Mouse (Mus musculus) thymus, postnatal 25 days (tissue): ENCODE results near the gene Pi16.
A peak's percentile ranks its signal among the peaks of the same experiment; 100 is the strongest.

Experiments
- DNase-seq: peaks from one replicate; pipeline ENCODE4 v3.0.0; 2022

Pi16 gene

GRCm38 (mm10) chr17:29361982-29362691, 44.7 kb downstream of the Pi16 start:
- peak; percentile 58 for DNase-seq

DNA sequence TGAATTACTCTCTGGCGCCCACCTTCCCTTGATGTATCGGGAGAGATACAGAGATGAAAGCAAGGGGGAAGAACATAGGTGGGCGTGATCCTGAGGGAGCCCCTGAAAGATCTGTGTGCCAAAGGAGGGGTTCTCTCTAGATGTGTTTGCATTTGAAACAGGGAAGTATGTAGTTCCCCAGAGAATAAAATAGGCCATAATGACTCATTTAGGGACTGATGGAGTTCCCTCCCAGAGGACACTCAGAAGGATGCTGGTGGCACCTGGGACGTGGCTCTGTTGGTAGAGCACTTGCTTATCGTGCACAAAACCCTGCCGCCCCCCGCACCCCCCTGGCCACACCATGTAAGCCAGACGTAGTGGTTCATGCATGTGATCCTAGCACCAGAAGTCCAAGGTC, 45.6 kb downstream of the Pi16 start:
- DNase-seq = no peak

- no peak for DNase-seq
Measured at GRCm38 (mm10) chr17:29365105-29365621, 47.7 kb downstream of the Pi16 start.

- no peak for DNase-seq
Measured at GRCm38 (mm10) chr17:29368726-29369125, 51.2 kb downstream of the Pi16 start.

- peak; percentile 93 for DNase-seq
Measured at GRCm38 (mm10) chr17:29370984-29371723, 53.7 kb downstream of the Pi16 start.

DNA sequence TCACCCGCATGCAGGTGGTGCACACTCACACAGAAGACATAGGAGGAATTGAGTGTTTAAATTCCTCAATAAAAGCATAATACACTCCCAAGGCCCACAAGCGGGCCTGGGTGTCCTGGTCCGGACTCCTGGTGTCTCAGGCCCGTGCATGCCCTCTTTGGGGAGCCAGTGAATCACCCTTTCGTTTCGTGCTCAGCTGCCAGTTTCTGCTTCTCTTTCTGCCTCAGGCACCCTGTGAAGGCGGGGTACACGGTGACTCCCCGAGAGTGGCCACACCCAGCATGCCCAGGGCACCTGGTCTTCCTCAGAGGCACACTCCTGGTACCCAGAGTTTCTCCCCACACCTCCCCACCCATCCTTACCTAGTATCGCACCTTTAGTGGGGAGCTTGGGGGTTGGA, 58.4 kb downstream of the Pi16 start:
- no peak for DNase-seq

- DNase-seq = no peak
Measured at GRCm38 (mm10) chr17:29378056-29378455, 60.6 kb downstream of the Pi16 start.
